Mouse (Mus musculus) forebrain, embryonic 10.5 days (tissue): Measurements from ENCODE around the gene Usp7. TPM values are rescaled to one million over a fixed set of nuclear protein-coding genes. Genes with fewer than 3 reads are reported as not detected.
"Not testable (repeated sequence)": the region's sequence is repeated elsewhere in the genome, so short reads cannot be mapped to it uniquely, and the experiment has no call there.

Source experiments
- DNase-seq: peaks from one replicate; pipeline ENCODE4 v3.0.0-alpha.2; 2017; ENCODE audit warnings: low spot score; ENCODE audit errors: extremely low spot score
- H3K27ac ChIP-seq: fragments of 300-500 bp; sonication (generic); 2 replicates; pipeline ENCODE4 v1.5.1; 2016; ENCODE audit warnings: mild to moderate bottlenecking
- H3K27me3 ChIP-seq: fragments of 300-500 bp; sonication (generic); 2 replicates; pipeline ENCODE4 v1.6.1; 2016; ENCODE audit warnings: mild to moderate bottlenecking; ENCODE audit not compliant: poor library complexity, severe bottlenecking
- H3K36me3 ChIP-seq: fragments of 300-500 bp; sonication (generic); replicated peaks from 2 replicates; pipeline ENCODE4 v1.6.1; 2016; ENCODE audit warnings: mild to moderate bottlenecking, moderate library complexity
- H3K4me1 ChIP-seq: fragments of 300-500 bp; sonication (generic); 2 replicates; pipeline ENCODE4 v1.6.1; 2016
- H3K4me3 ChIP-seq: fragments of 300-500 bp; sonication (generic); 2 replicates; pipeline ENCODE4 v1.5.1; 2016; ENCODE audit warnings: mild to moderate bottlenecking, moderate library complexity
- H3K9me3 ChIP-seq: fragments of 300-500 bp; sonication (generic); 2 replicates; pipeline ENCODE4 v1.6.1; 2016; ENCODE audit warnings: mild to moderate bottlenecking, moderate library complexity
- WGBS: fragments of 180-500 bp; shearing (Covaris S2); methylation state at CpG from one replicate; pipeline ENCODE4 v1.1.7; 2016; 5-methylcytosine and 5-hydroxymethylcytosine counted together
- polyA plus RNA-seq: library from polyadenylated mRNA; unstranded; fragments of >200 nt; fragmentation: Nextera tagmentation; extraction: Ambion mirVana; gene quantifications from 2 replicates; pipeline ENCODE4 v1.2.1, GENCODE M21; 2016

The Usp7 gene
- polyA plus RNA-seq, 1 experiment from 2014 or later = 33.4 TPM

GRCm38 (mm10) chr16:8777202-8777601, 14.9 kb downstream of the Usp7 start:
- Histone ChIP-seq H3K27me3 (no peaks in the 10 kb centered on the region), H3K27ac (no peak overlapping the region), H3K36me3 (no peaks in the 10 kb centered on the region), H3K4me3 (no peak overlapping the region), H3K9me3 (no peaks in the 10 kb centered on the region), H3K4me1 (no peaks in the 10 kb centered on the region)
- 77% methylated on average over 2 of the region's 2 CpGs for WGBS
- no peak for DNase-seq

GRCm38 (mm10) chr16:8776634-8777033, 15.5 kb downstream of the Usp7 start:
- H3K27me3 ChIP-seq = no peaks in the 10 kb centered on the region
- no peaks in the 10 kb centered on the region for H3K4me1 ChIP-seq
- no peaks in the 10 kb centered on the region for H3K9me3 ChIP-seq
- H3K4me3 ChIP-seq = no peak overlapping the region
- no peaks in the 10 kb centered on the region for H3K36me3 ChIP-seq
- no peak overlapping the region for H3K27ac ChIP-seq
- DNase-seq = no peak
- 91% methylated on average over 11 of the region's 11 CpGs for WGBS

DNA sequence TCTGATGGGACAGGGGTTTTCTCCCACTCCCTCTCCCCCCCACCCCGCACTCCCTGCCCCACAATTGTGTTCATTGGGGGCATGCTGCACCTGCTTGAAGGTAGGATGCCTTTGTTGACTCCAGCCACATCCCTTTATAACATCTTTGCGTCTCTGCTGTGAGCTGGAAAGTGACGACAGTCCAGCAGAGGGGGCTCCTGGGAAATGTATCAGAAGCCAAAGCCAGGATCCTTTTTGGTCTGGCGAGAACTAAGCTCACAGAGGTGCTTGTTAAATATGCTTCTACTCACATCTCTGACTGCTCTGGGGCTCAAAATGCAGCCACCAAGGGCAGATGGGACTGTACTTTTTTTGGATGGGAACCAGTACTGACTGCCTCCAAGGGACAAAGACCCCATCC, 21.0 kb downstream of the Usp7 start:
- Histone ChIP-seq H3K27me3 (peaks cover 5% of the 10 kb centered on the region), H3K27ac (no peak overlapping the region), H3K4me3 (no peak overlapping the region), H3K9me3 (no peaks in the 10 kb centered on the region), H3K4me1 (peaks cover 7% of the 10 kb centered on the region; the same call in 1 of the 2 replicates), H3K36me3 (no peaks in the 10 kb centered on the region)
- DNase-seq = no peak
- WGBS = 52% methylated on average over 4 of the region's 4 CpGs

- H3K4me3 ChIP-seq, H3K4me1 ChIP-seq, H3K27me3 ChIP-seq, H3K36me3 ChIP-seq, H3K9me3 ChIP-seq, DNase-seq, H3K27ac ChIP-seq: not testable (repeated sequence)
- 53% methylated on average over 8 of the region's 8 CpGs for WGBS
Observed at GRCm38 (mm10) chr16:8770342-8770741, 21.8 kb downstream of the Usp7 start.

DNA sequence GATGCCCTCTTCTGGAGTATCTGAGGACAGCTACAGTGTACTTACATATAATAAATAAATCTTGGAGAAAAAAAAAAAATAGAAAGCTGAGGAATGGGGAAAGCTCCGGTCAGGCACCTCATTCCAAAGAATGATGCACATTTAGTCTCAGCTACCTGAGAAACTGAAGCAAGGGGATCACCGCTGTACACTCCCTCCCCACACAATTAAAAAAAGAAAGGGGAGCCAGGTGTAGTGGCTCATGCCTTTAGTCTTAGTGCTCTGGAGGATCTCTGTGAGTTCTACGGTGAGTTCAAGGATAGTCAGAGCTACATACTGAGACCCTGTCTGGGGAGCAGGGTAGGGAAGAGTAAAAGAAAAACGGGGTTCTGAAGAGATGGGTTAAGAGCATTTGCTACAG, 22.6 kb downstream of the Usp7 start:
- Histone ChIP-seq H3K27ac (no peak overlapping the region), H3K9me3 (no peaks in the 10 kb centered on the region), H3K36me3 (no peaks in the 10 kb centered on the region), H3K27me3 (peaks cover 5% of the 10 kb centered on the region), H3K4me3 (no peak overlapping the region), H3K4me1 (peaks cover 7% of the 10 kb centered on the region; the same call in 1 of the 2 replicates)
- 76% methylated on average over 4 of the region's 4 CpGs for WGBS
- DNase-seq = no peak

GRCm38 (mm10) chr16:8769065-8769464, 23.0 kb downstream of the Usp7 start:
- DNase-seq = peak; percentile 61
- Histone ChIP-seq H3K27ac (no peak overlapping the region), H3K4me3 (no peak overlapping the region), H3K4me1 (peaks cover 7% of the 10 kb centered on the region; the same call in 1 of the 2 replicates), H3K9me3 (no peaks in the 10 kb centered on the region), H3K36me3 (no peaks in the 10 kb centered on the region), H3K27me3 (peaks cover 5% of the 10 kb centered on the region)
- WGBS = 18% methylated on average over 10 of the region's 10 CpGs

DNA sequence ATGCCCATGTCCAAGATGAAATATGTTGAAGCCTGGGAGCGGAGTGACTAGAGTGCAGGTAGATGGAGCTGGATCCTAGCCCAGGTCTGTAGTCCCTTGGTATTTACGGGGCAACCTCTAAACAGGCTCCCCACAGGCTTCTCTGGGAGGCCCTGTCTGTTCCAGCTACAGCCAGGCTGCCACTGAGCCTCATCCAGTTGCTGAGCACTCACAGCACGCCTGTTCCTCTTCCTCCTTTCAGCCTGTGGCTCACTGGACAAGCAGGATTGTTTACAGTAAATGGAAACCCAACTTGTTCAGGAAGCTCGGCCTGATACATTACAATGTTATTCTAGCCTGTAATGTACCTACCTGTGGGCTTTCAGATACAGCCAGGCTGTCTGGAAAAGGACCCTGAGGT, 23.5 kb downstream of the Usp7 start:
- peaks cover 7% of the 10 kb centered on the region; the same call in 1 of the 2 replicates for H3K4me1 ChIP-seq
- H3K4me3 ChIP-seq = no peak overlapping the region
- peaks cover 5% of the 10 kb centered on the region for H3K27me3 ChIP-seq
- WGBS = 81% methylated on average over 4 of the region's 4 CpGs
- DNase-seq = no peak
- H3K36me3 ChIP-seq = no peaks in the 10 kb centered on the region
- H3K9me3 ChIP-seq = no peaks in the 10 kb centered on the region
- no peak overlapping the region for H3K27ac ChIP-seq

GRCm38 (mm10) chr16:8768071-8768470, 24.0 kb downstream of the Usp7 start:
- H3K27ac ChIP-seq = no peak overlapping the region
- WGBS = 84% methylated on average over 4 of the region's 4 CpGs
- H3K4me3 ChIP-seq = no peak overlapping the region
- no peaks in the 10 kb centered on the region for H3K36me3 ChIP-seq
- peaks cover 5% of the 10 kb centered on the region for H3K27me3 ChIP-seq
- H3K9me3 ChIP-seq = no peaks in the 10 kb centered on the region
- peaks cover 7% of the 10 kb centered on the region; the same call in 1 of the 2 replicates for H3K4me1 ChIP-seq
- DNase-seq = no peak

GRCm38 (mm10) chr16:8767133-8768052, 24.7 kb downstream of the Usp7 start:
- Histone ChIP-seq H3K36me3 (no peaks in the 10 kb centered on the region), H3K9me3 (no peaks in the 10 kb centered on the region), H3K4me1 (peaks cover 7% of the 10 kb centered on the region; the same call in 1 of the 2 replicates), H3K27me3 (peaks cover 5% of the 10 kb centered on the region), H3K4me3 (no peak overlapping the region), H3K27ac (no peak overlapping the region)
- DNase-seq = no peak
- WGBS = 88% methylated on average over 11 of the region's 11 CpGs

DNA sequence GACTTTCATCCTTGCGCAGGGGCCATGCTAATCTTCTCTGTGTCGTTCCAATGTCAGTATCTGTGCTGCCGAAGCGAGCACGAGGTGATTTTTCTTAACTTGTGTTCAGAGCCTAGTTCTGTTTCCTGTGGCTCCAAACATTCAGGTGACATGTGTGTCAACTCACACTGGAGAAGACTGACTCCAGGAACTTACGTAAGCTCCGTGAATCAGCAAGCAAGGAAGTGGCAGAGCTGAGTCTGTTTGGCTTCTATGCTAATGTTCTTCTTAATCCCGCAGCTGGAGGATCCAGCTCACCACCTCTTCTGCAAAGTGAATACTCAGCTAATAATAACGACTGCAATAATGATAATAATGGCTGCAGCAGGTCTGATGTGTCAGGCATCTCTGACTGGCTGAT, 25.9 kb downstream of the Usp7 start:
- Histone ChIP-seq H3K27ac (no peak overlapping the region), H3K36me3 (no peaks in the 10 kb centered on the region), H3K9me3 (no peaks in the 10 kb centered on the region), H3K27me3 (peaks cover 5% of the 10 kb centered on the region), H3K4me1 (peaks cover 7% of the 10 kb centered on the region; the same call in 1 of the 2 replicates), H3K4me3 (no peak overlapping the region)
- WGBS = 61% methylated on average over 9 of the region's 9 CpGs
- no peak for DNase-seq

DNA sequence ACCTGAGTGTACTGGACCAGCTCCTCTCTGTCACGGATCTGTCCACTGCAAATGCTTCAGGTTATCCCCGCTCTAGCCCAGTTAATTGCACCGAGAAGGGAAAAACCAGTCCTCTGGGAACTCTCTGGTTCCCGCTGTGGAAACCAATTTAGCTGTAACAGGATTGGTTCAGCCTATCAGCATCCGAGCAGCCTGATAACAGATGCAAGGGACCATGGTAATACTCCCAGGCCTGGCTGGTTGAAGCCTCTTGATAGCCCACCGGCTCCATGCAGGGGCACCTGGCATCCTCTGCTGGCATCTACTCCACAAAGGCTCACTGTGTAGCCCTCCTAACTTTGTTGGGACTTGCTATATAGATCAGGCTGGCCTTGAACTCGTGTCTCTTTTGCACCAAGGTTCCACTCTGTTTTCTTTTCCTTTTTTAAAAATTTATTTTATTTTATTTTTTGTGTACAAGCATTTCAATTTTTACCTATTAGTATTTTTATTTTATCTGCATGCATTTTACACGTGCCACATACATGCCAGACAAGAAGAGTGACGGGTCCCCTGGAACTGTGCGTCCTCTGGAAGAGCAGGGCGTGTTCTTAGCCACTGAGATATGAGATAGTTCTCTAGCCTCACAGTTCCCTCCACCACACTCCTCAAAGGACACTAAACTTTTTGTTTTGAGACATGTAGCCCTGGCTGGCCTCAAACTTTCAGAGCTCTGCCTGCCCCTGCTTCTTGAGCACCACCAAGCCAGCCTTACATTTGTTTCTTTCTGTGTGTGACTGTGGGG, 27.8 kb downstream of the Usp7 start:
- Histone ChIP-seq H3K27me3 (no peaks in the 10 kb centered on the region), H3K36me3 (no peaks in the 10 kb centered on the region), H3K27ac (no peak overlapping the region), H3K4me3 (no peak overlapping the region), H3K4me1 (no peaks in the 10 kb centered on the region), H3K9me3 (no peaks in the 10 kb centered on the region)
- DNase-seq = no peak
- 64% methylated on average over 11 of the region's 11 CpGs for WGBS

DNA sequence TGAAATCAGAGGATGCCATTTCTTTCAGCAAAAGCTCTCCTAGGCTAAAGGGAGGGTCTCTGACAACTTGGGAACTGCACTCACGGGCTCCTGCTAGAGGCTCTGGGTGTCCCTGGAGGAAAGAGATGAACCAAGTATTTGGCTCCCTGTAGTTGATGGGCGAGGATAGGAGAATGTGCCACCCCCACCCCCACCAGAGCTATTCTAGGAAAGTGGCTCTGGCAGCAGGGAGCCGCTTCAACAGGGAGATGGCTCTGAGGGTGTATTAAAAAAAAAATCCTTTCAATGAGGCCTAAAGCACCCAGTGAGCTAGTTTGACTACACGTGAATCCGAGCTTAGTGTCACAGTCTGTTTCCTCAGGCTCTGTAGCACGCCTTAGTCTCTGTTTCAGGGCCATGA, 29.1 kb downstream of the Usp7 start:
- Histone ChIP-seq H3K27ac (no peak overlapping the region), H3K27me3 (no peaks in the 10 kb centered on the region), H3K4me3 (no peak overlapping the region), H3K9me3 (no peaks in the 10 kb centered on the region), H3K36me3 (no peaks in the 10 kb centered on the region), H3K4me1 (no peaks in the 10 kb centered on the region)
- no peak for DNase-seq
- 70% methylated on average over 6 of the region's 6 CpGs for WGBS

GRCm38 (mm10) chr16:8761894-8762293, 30.2 kb downstream of the Usp7 start:
- no peak overlapping the region for H3K27ac ChIP-seq
- 83% methylated on average over 2 of the region's 2 CpGs for WGBS

More at GRCm38 (mm10) chr16:8761894-8762293, 30.2 kb downstream of the Usp7 start:
- Histone ChIP-seq H3K9me3 (no peaks in the 10 kb centered on the region), H3K36me3 (no peaks in the 10 kb centered on the region), H3K4me1 (no peaks in the 10 kb centered on the region), H3K4me3 (no peak overlapping the region), H3K27me3 (no peaks in the 10 kb centered on the region)
- no peak for DNase-seq
